Mouse (Mus musculus) cortical plate, adult 2 months (tissue): Measurements from ENCODE around the gene Epb41l3.

ENCODE experiments used
- CTCF ChIP-seq: fragments of 200-500 bp; IDR thresholded peaks from 2 replicates; pipeline ENCODE4 v1.5.1; 2011; ENCODE audit warnings: mild to moderate bottlenecking, control low read depth, low read length; ENCODE audit not compliant: insufficient read depth; ENCODE audit errors: extremely low read depth
- POLR2A ChIP-seq: fragments of 200-500 bp; IDR thresholded peaks from 2 replicates; pipeline ENCODE4 v1.6.1; 2011; ENCODE audit warnings: mild to moderate bottlenecking, low read length, control low read depth; ENCODE audit not compliant: insufficient read depth; ENCODE audit errors: extremely low read depth

GRCm38 (mm10) chr17:69265171-69265570 is 189.7 kb downstream of the Epb41l3 start:
- no peak for TF ChIP-seq CTCF
- no peak for TF ChIP-seq POLR2A
